Mouse (Mus musculus): ENCODE data around the gene Atp11a. TPM values are rescaled to one million over a fixed set of nuclear protein-coding genes. Genes with fewer than 3 reads are reported as not detected.

The Atp11a gene
- polyA plus RNA-seq (2014; fragmentation: Illumina TruSeq; extraction: RNeasy Lipid Tissue Mini Kit (QIAGEN cat#74804); ENCODE audit: low read depth, low replicate concordance), result 1.8 TPM

DNA sequence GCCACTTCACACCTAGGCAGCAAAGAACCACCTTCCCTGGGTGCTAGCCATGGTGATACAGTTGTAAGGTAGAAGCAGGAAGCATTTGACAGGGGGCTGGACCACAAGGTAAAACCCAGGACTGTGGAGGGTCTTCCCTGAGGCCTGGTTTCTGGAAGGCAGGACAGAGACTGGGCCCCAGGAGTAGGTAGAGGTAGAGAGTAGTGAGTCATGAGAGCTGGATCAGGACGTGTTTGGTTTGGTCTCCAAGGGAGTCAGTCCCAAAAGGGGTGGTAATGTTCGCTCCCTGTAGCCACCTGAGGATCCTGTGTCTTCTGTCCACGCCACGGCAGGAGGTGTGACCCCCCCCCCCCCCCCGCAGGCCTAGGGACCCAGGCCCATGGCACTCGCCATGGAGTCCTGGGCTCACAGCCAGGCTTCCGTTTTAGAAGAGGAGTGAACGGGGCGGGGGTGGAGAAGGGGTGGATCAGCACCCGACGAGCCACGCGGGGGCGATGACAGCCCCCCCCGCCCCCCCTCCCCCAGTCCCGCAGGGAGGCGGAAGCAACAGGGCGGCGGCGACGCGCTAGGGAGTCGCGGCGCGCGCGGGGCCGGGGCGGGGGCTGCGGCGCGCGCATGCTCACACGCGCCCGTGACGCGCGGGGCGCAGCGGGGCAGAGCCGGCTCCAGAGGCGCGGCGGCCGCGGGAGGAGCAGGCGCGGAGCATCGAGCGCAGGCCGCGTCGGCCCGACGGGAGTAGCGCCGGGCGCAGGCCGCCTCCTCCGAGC, at the start of gene Atp11a:
TSS of gene Atp11a (plus strand) at position 624 of the 767 bp plus-strand sequence.

DNA sequence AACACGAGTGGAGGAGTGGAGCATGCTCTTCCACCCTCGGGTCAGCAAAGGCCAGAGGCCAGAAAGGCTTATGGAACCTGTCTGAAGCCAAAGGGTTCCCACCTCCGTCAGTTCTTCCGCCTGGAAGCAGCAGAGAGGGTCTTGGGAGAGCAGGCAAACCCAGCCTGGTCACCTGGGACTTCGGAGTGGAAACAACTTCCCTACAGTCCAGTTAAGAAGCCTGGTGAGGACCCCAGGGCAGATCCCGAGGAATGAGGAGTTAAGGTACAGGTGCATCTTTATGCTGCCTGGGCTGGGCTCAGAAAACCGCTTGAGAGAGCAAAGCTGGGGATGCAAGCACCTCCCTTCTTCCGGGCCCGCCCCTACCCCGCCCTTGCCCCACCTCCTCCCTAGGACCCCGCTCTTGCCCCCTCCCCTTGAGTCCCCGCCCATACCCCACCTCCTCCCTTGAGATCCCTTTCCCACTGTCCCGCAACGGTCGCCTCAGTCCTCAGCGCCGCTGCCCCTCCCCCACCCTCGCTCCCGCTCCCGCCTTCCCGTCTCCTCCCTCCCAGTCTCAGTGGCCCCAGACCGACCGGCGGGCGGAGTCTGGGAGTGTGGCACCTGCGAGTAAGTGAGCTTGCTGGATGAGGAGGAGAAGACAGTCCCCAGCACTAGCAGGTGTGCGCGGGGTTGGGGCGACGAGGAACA, 116.7 kb downstream of the Atp11a start, which contains the start of gene Mcf2l:
TSS of gene Mcf2l (plus strand) at position 450 of the 690 bp plus-strand sequence.

Other genes starting within 250 kb of the Atp11a start
- not detected for gene Spaca7, start 184.0 kb upstream of the Atp11a start, polyA plus RNA-seq (2014; fragmentation: Illumina TruSeq; extraction: RNeasy Lipid Tissue Mini Kit (QIAGEN cat#74804); ENCODE audit: low read depth, low replicate concordance)
- 9.0 TPM for gene Tubgcp3, start 84.8 kb upstream of the Atp11a start, polyA plus RNA-seq (2014; fragmentation: Illumina TruSeq; extraction: RNeasy Lipid Tissue Mini Kit (QIAGEN cat#74804); ENCODE audit: low read depth, low replicate concordance)
- gene Mcf2l, start 116.8 kb downstream of the Atp11a start, polyA plus RNA-seq (2014; fragmentation: Illumina TruSeq; extraction: RNeasy Lipid Tissue Mini Kit (QIAGEN cat#74804); ENCODE audit: low read depth, low replicate concordance), result not detected

All from liver, adult 10 weeks (tissue).